Mouse (Mus musculus) embryonic facial prominence, embryonic 14.5 days (tissue): ENCODE measurements around the gene Fbxw4. TPM values are rescaled to one million over a fixed set of nuclear protein-coding genes. Genes with fewer than 3 reads are reported as not detected.
"Not testable (repeated sequence)": the region's sequence is repeated elsewhere in the genome, so short reads cannot be mapped to it uniquely, and the experiment has no call there.

Experiments
- ATAC-seq: fragments of 200-750 bp; cut with Nextera tagmentation; 2 replicates; pipeline ENCODE4 v1.8.0; 2017; ENCODE audit warnings: low read depth, moderate number of reproducible peaks, moderate TSS enrichment
- DNase-seq: peaks from one replicate; pipeline ENCODE4 v3.0.0-alpha.2; 2015; ENCODE audit warnings: low spot score
- H3K27ac ChIP-seq: fragments of 300-500 bp; sonication (generic); replicated peaks from 2 replicates; pipeline ENCODE4 v1.5.1; 2014; ENCODE audit warnings: low read depth, mild to moderate bottlenecking, low read length, moderate library complexity
- H3K27me3 ChIP-seq: fragments of 300-500 bp; sonication (generic); replicated peaks from 2 replicates; pipeline ENCODE4 v1.6.1; 2014; ENCODE audit warnings: low read length; ENCODE audit not compliant: control insufficient read depth, insufficient read depth
- H3K36me3 ChIP-seq: fragments of 300-500 bp; sonication (generic); 2 replicates; pipeline ENCODE4 v1.6.1; 2014; ENCODE audit warnings: low read length, mixed read lengths; ENCODE audit not compliant: control insufficient read depth, insufficient read depth
- H3K4me1 ChIP-seq: fragments of 300-500 bp; sonication (generic); 2 replicates; pipeline ENCODE4 v1.6.1; 2014; ENCODE audit warnings: antibody characterized with exemption, low read length; ENCODE audit not compliant: control insufficient read depth, insufficient read depth
- H3K4me2 ChIP-seq: fragments of 300-500 bp; sonication (generic); 2 replicates; pipeline ENCODE4 v1.6.1; 2014; ENCODE audit warnings: low read depth, mild to moderate bottlenecking, low read length, moderate library complexity, mixed read lengths
- H3K4me3 ChIP-seq: fragments of 300-500 bp; sonication (generic); 2 replicates; pipeline ENCODE4 v1.5.1; 2014; ENCODE audit warnings: low read depth, mild to moderate bottlenecking, low read length
- H3K9ac ChIP-seq: fragments of 300-500 bp; sonication (generic); 2 replicates; pipeline ENCODE4 v1.6.1; 2014; ENCODE audit warnings: low read depth, mild to moderate bottlenecking, low read length, moderate library complexity, mixed read lengths
- H3K9me3 ChIP-seq: fragments of 300-500 bp; sonication (generic); 2 replicates; pipeline ENCODE4 v1.6.1; 2016; ENCODE audit warnings: low read length; ENCODE audit not compliant: control insufficient read depth
- whole genome bisulfite sequencing: fragments of 180-500 bp; shearing (Covaris S2); extraction: QIAGEN DNeasy Blood & Tissue Kit; methylation state at CpG from one replicate; pipeline ENCODE4 v1.1.7; 2014; 5-methylcytosine and 5-hydroxymethylcytosine counted together
- polyA plus RNA-seq: library from polyadenylated mRNA; unstranded; fragments of >200 nt; fragmentation: Nextera tagmentation; extraction: Ambion mirVana; gene quantifications from 2 replicates; pipeline ENCODE4 v1.2.1, GENCODE M21; 2014

The Fbxw4 gene
- polyA plus RNA-seq, 1 experiment from 2014 or later, result 6.9 TPM

GRCm38 (mm10) chr19:45565925-45566715 is 94.0 kb downstream of the Fbxw4 start:
- Histone ChIP-seq H3K27me3 (no peaks in the 10 kb centered on the region), H3K9ac (no peak overlapping the region), H3K4me1 (peaks cover 15% of the 10 kb centered on the region), H3K4me2 (no peak overlapping the region), H3K4me3 (no peak overlapping the region), H3K36me3 (no peaks in the 10 kb centered on the region), H3K27ac (no peak overlapping the region), H3K9me3 (no peaks in the 10 kb centered on the region)
- no peak for DNase-seq
- no peak for ATAC-seq
- WGBS, result 51% methylated on average over 15 of the region's 15 CpGs

GRCm38 (mm10) chr19:45560153-45560890 is 99.8 kb downstream of the Fbxw4 start, which contains the start of the genes Poll and Gm17018:
Poll (minus strand) TSS chr19:45560531.
Gm17018 (plus strand) TSS chr19:45560615.
- DNase-seq (peak; percentile 92), ATAC-seq (peak; percentile 91)
- Histone ChIP-seq H3K4me1 (peaks cover 5% of the 10 kb centered on the region; the same call in 1 of the 2 replicates), H3K27ac (peak within 1 kb of the TSS; percentile 75), H3K27me3 (no peaks in the 10 kb centered on the region), H3K36me3 (0 out of 2 replicates have a peak, but pooled peaks cover 7% of the 10 kb centered on the region), H3K9me3 (no peaks in the 10 kb centered on the region), H3K9ac (peak within 1 kb of the TSS; percentile 85), H3K4me3 (peak within 1 kb of the TSS; percentile 73), H3K4me2 (peak within 1 kb of the TSS; percentile 96)
- under 1% methylated on average over 33 of the region's 35 CpGs for WGBS

DNA sequence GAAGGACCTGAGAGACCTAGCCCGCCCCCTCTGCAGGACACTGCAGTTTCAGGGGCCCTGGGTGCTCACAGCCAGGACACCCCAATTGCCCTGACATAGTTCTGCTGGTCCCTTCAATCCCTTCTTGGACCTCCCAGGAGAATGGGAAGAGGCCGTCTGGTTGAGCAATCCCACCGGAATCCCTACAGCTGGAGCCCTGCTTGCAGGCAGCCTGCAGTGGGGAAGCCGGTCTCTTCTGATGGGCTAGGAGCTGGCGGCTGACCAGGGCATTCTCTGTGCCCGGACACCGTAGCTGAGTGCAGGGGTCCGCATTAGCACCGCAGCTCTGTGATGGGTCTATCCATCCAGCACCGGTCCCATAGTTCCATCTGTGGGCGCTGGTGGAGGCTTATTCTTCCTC is 106.0 kb downstream of the Fbxw4 start:
- 84% methylated on average over 11 of the region's 11 CpGs for WGBS
- H3K36me3 ChIP-seq, result peaks cover 28% of the 10 kb centered on the region; the same call in 1 of the 2 replicates
- H3K9ac ChIP-seq, result no peak overlapping the region
- no peak for ATAC-seq
- H3K4me1 ChIP-seq, result no peaks in the 10 kb centered on the region
- H3K27me3 ChIP-seq, result no peaks in the 10 kb centered on the region
- no peak for DNase-seq
- H3K27ac ChIP-seq, result no peak overlapping the region
- H3K4me2 ChIP-seq, result no peak overlapping the region
- H3K9me3 ChIP-seq, result no peaks in the 10 kb centered on the region
- H3K4me3 ChIP-seq, result no peak overlapping the region

DNA sequence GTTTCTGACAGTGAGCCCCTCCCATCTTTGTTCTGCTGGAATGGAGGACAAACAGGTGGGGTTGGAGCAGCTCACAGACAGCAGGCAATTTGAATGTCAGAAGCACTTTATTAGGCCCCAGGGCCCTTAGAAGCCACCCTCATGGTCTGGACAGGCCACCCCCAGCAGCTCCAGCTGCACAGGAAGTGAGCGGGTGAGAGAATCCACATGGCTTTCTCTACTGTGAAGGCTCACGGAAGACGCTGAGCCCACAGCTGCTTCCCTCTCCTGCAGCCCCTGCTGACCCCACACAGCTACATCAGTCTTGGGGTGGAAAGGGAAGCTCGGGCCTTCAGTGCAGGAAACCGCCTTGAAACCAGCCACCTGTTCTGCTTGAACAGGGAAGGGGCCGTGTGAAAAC is 107.9 kb downstream of the Fbxw4 start:
- no peaks in the 10 kb centered on the region for H3K27me3 ChIP-seq
- WGBS, result 55% methylated on average over 6 of the region's 6 CpGs
- DNase-seq (peak; percentile 42), ATAC-seq (peak; percentile 42; the same call in 1 of the 2 replicates)
- no peaks in the 10 kb centered on the region for H3K4me1 ChIP-seq
- no peak overlapping the region for H3K4me3 ChIP-seq
- no peak overlapping the region for H3K27ac ChIP-seq
- H3K36me3 ChIP-seq, result peaks cover 21% of the 10 kb centered on the region; the same call in 1 of the 2 replicates
- no peak overlapping the region for H3K9ac ChIP-seq
- H3K4me2 ChIP-seq, result no peak overlapping the region
- no peaks in the 10 kb centered on the region for H3K9me3 ChIP-seq

DNA sequence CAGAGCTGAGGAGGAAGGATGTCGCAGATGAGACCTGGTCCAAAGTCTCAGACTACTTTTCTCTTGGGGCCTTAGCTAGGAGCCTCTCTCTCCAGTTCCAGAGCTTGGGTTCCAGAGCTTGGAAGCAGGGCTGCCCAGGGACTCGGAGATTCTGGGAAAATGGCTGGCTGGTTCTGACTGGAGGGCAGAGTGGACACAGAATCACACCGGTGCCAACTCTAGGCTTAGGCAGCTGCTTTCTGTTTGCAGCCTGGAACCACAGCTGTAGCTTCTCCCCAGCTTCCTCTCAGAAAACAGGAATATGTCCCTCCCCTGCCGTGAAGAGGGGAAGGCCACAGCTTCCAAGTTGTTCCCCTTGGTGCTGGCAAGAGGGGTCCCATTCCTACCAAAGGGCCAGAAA is 110.2 kb downstream of the Fbxw4 start:
- Histone ChIP-seq H3K4me2 (no peak overlapping the region), H3K27ac (no peak overlapping the region), H3K9me3 (no peaks in the 10 kb centered on the region), H3K9ac (no peak overlapping the region), H3K4me3 (no peak overlapping the region), H3K27me3 (0 out of 2 replicates have a peak, but pooled peaks cover 3% of the 10 kb centered on the region), H3K4me1 (no peaks in the 10 kb centered on the region), H3K36me3 (peaks cover 19% of the 10 kb centered on the region; the same call in 1 of the 2 replicates)
- WGBS, result 81% methylated on average over 4 of the region's 4 CpGs
- DNase-seq (no peak), ATAC-seq (no peak)

DNA sequence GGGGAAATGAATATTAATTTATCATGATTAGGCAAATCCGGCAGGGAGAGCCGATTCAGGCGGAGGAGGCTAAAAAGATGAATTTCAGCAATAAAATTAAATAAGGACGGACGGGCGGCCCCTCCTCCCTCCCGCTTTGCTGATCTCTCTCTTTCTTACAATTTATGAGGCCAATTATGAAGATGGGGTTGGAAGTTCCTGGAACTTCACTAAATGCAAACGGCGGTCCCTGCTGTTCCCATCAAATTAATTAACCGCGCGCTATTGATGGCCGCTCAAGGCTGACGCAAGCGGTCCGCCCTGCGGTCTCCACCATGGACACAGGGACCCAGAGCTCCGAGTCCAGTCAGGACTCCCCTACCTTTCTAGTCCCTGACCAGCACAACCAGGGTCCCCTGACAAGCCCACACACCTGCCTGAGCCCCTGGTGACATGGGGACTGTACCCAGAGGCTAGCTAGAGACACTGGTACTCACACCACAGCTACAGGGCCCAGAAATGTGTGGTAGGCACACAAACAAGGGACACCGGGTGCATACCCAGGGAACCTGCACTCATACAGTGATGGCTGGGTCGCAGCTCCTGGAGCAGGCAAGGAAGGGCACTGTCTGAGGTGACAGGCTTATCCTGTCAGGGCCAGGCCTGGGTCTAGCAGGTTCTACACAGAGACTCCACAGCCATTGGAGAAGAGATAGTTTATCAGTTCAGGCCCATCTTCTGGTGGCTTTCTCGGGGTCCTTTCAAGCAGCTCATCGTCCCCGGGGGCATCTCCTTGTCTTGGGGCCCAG is 110.8 kb downstream of the Fbxw4 start:
- no peaks in the 10 kb centered on the region for H3K4me1 ChIP-seq
- H3K4me3 ChIP-seq, result no peak overlapping the region
- no peak for ATAC-seq
- H3K36me3 ChIP-seq, result peaks cover 13% of the 10 kb centered on the region; the same call in 1 of the 2 replicates
- H3K9me3 ChIP-seq, result no peaks in the 10 kb centered on the region
- H3K27ac ChIP-seq, result no peak overlapping the region
- no peak overlapping the region for H3K9ac ChIP-seq
- WGBS, result 81% methylated on average over 23 of the region's 23 CpGs
- no peak overlapping the region for H3K4me2 ChIP-seq
- no peak for DNase-seq
- 0 out of 2 replicates have a peak, but pooled peaks cover 3% of the 10 kb centered on the region for H3K27me3 ChIP-seq

GRCm38 (mm10) chr19:45548196-45548595 is 111.9 kb downstream of the Fbxw4 start:
- not testable (repeated sequence) for H3K27me3 ChIP-seq, H3K4me1 ChIP-seq, H3K4me2 ChIP-seq, H3K27ac ChIP-seq, H3K9me3 ChIP-seq, DNase-seq, ATAC-seq, H3K36me3 ChIP-seq, H3K4me3 ChIP-seq, H3K9ac ChIP-seq

GRCm38 (mm10) chr19:45544925-45545321 is 115.2 kb downstream of the Fbxw4 start:
- ATAC-seq (peak; percentile 83), DNase-seq (peak; percentile 86)
- Histone ChIP-seq H3K9me3 (no peaks in the 10 kb centered on the region), H3K4me2 (peak overlapping the region; percentile 87), H3K4me3 (peak overlapping the region; percentile 39), H3K27me3 (peaks cover 36% of the 10 kb centered on the region), H3K36me3 (no peaks in the 10 kb centered on the region), H3K4me1 (0 out of 2 replicates have a peak, but pooled peaks cover 4% of the 10 kb centered on the region), H3K9ac (peak overlapping the region; percentile 49), H3K27ac (no peak overlapping the region)
- WGBS, result under 1% methylated on average over 27 of the region's 30 CpGs
